Mouse (Mus musculus) stomach, postnatal 0 days (tissue): ENCODE measurements around the gene Synpo2l. TPM values are rescaled to one million over a fixed set of nuclear protein-coding genes. Genes with fewer than 3 reads are reported as not detected.

Experiments
- ATAC-seq: fragments of 200-750 bp; cut with Nextera tagmentation; 2 replicates; pipeline ENCODE4 v1.8.0; 2017; ENCODE audit not compliant: low FRiP score, low TSS enrichment
- DNase-seq: peaks from one replicate; pipeline ENCODE4 v3.0.0-alpha.2; 2016; ENCODE audit warnings: low spot score
- H3K27ac ChIP-seq: fragments of 300-500 bp; sonication (generic); replicated peaks from 2 replicates; pipeline ENCODE4 v1.5.1; 2014; ENCODE audit warnings: mild to moderate bottlenecking, control low read depth
- H3K27me3 ChIP-seq: fragments of 300-500 bp; sonication (generic); 2 replicates; pipeline ENCODE4 v1.6.1; 2014; ENCODE audit warnings: low read length; ENCODE audit not compliant: control insufficient read depth, insufficient read depth
- H3K36me3 ChIP-seq: fragments of 300-500 bp; sonication (generic); 2 replicates; pipeline ENCODE4 v1.6.1; 2014; ENCODE audit warnings: low read length, mixed read lengths; ENCODE audit not compliant: control insufficient read depth, insufficient read depth
- H3K4me1 ChIP-seq: fragments of 300-500 bp; sonication (generic); replicated peaks from 2 replicates; pipeline ENCODE4 v1.6.1; 2014; ENCODE audit warnings: antibody characterized with exemption; ENCODE audit not compliant: control insufficient read depth, insufficient read depth
- H3K4me2 ChIP-seq: fragments of 300-500 bp; sonication (generic); replicated peaks from 2 replicates; pipeline ENCODE4 v1.6.1; 2014; ENCODE audit warnings: low read depth, mild to moderate bottlenecking, control low read depth, moderate library complexity
- H3K4me3 ChIP-seq: fragments of 300-500 bp; sonication (generic); 2 replicates; pipeline ENCODE4 v1.5.1; 2014; ENCODE audit warnings: low read depth, low read length, control low read depth
- H3K9ac ChIP-seq: fragments of 300-500 bp; sonication (generic); 2 replicates; pipeline ENCODE4 v1.6.1; 2014; ENCODE audit warnings: mild to moderate bottlenecking, low read length, control low read depth, mixed read lengths
- H3K9me3 ChIP-seq: fragments of 300-500 bp; sonication (generic); 2 replicates; pipeline ENCODE4 v1.6.1; 2016; ENCODE audit warnings: low read length; ENCODE audit not compliant: control insufficient read depth
- CTCF ChIP-seq: IDR thresholded peaks from 2 replicates; pipeline ENCODE4 v1.5.1; 2016; ENCODE audit warnings: antibody characterized with exemption, low read depth, mild to moderate bottlenecking, moderate library complexity
- EP300 ChIP-seq: optimal IDR thresholded peaks from 2 replicates; pipeline ENCODE3; 2016; ENCODE audit warnings: antibody characterized with exemption
- WGBS: fragments of 180-500 bp; shearing (Covaris S2); extraction: QIAGEN DNeasy Blood & Tissue Kit; methylation state at CpG from one replicate; pipeline ENCODE4 v1.1.7; 2014; 5-methylcytosine and 5-hydroxymethylcytosine counted together
- polyA plus RNA-seq: library from polyadenylated mRNA; unstranded; fragments of >200 nt; fragmentation: Nextera tagmentation; extraction: Ambion mirVana; gene quantifications from 2 replicates; pipeline ENCODE4 v1.2.1, GENCODE M21; 2015

The Synpo2l gene
- polyA plus RNA-seq, 1 experiment from 2014 or later, result 0.30 TPM

DNA sequence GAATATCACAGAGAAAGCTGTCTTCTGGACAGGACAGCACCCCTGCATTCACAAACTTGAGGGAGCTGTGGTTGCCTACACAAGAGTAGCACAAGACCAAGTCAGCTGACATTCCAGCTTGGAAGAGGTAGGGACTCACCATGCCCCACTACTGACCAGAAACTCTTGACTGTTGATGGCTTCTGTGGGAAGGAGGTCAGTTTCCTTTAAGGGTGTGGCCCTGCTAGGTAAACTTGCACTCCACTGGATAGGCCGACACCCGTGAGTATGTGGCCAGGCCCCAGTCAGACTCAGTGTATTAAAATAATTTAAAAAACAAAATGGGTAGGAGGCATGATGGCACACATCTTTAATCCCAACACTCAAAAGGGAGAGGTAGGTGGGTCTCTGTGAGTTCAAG, 32.6 kb downstream of the Synpo2l start:
- peak; percentile 50 for DNase-seq
- H3K36me3 ChIP-seq, result no peaks in the 10 kb centered on the region
- TF ChIP-seq EP300 (no peak), CTCF (no peak)
- H3K9me3 ChIP-seq, result no peaks in the 10 kb centered on the region
- no peaks in the 10 kb centered on the region for H3K4me1 ChIP-seq
- H3K9ac ChIP-seq, result no peak overlapping the region
- H3K27me3 ChIP-seq, result no peaks in the 10 kb centered on the region
- ATAC-seq, result peak; percentile 84
- WGBS, result 55% methylated on average over 2 of the region's 2 CpGs
- H3K27ac ChIP-seq, result no peak overlapping the region
- no peak overlapping the region for H3K4me3 ChIP-seq
- no peak overlapping the region for H3K4me2 ChIP-seq

DNA sequence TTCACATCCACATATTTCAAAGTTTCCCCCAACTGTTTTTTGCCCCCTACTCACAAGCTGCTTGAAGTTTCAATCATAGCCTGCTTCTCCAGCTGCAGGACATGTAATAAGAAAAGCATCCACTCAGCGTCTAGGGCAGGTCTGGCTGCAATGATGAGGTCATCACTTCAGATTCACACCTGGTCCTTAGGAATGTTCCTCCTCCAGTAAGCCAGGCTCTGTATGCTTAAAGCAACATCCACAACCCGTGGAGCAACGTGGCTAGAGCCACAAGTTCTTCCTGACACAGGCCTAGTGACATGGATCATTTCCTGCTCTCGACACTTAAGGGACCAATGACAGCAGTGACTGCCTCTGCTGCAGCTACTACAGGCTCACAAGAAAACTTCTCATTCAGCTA, 36.9 kb downstream of the Synpo2l start:
- no peaks in the 10 kb centered on the region for H3K27me3 ChIP-seq
- WGBS, result 28% methylated on average over 4 of the region's 4 CpGs
- H3K9me3 ChIP-seq, result no peaks in the 10 kb centered on the region
- H3K4me3 ChIP-seq, result no peak overlapping the region
- H3K27ac ChIP-seq, result no peak overlapping the region
- H3K9ac ChIP-seq, result no peak overlapping the region
- ATAC-seq (peak; percentile 81), DNase-seq (no peak)
- H3K36me3 ChIP-seq, result no peaks in the 10 kb centered on the region
- TF ChIP-seq CTCF, result no peak
- no peak for TF ChIP-seq EP300
- H3K4me2 ChIP-seq, result no peak overlapping the region
- no peaks in the 10 kb centered on the region for H3K4me1 ChIP-seq

- TF ChIP-seq EP300 (no peak), CTCF (no peak)
- no peak for DNase-seq
- WGBS, result 75% methylated on average over 3 of the region's 3 CpGs
Observed at GRCm38 (mm10) chr14:20626971-20627370, 41.2 kb downstream of the Synpo2l start.

GRCm38 (mm10) chr14:20626447-20626846, 41.7 kb downstream of the Synpo2l start:
- no peak for ATAC-seq
- H3K9me3 ChIP-seq, result no peaks in the 10 kb centered on the region
- no peak for DNase-seq
- H3K4me3 ChIP-seq, result no peak overlapping the region
- H3K4me2 ChIP-seq, result no peak overlapping the region
- H3K27ac ChIP-seq, result no peak overlapping the region
- WGBS, result 83% methylated on average over 2 of the region's 2 CpGs
- no peaks in the 10 kb centered on the region for H3K4me1 ChIP-seq
- no peaks in the 10 kb centered on the region for H3K27me3 ChIP-seq
- TF ChIP-seq CTCF, result no peak
- TF ChIP-seq EP300, result no peak
- H3K36me3 ChIP-seq, result no peaks in the 10 kb centered on the region
- H3K9ac ChIP-seq, result no peak overlapping the region

More at GRCm38 (mm10) chr14:20626971-20627370, 41.2 kb downstream of the Synpo2l start:
- H3K4me1 ChIP-seq, result no peaks in the 10 kb centered on the region
- no peak overlapping the region for H3K27ac ChIP-seq
- no peak overlapping the region for H3K4me2 ChIP-seq
- H3K4me3 ChIP-seq, result no peak overlapping the region
- ATAC-seq, result no peak
- no peaks in the 10 kb centered on the region for H3K36me3 ChIP-seq
- no peaks in the 10 kb centered on the region for H3K27me3 ChIP-seq
- H3K9ac ChIP-seq, result no peak overlapping the region
- H3K9me3 ChIP-seq, result no peaks in the 10 kb centered on the region

DNA sequence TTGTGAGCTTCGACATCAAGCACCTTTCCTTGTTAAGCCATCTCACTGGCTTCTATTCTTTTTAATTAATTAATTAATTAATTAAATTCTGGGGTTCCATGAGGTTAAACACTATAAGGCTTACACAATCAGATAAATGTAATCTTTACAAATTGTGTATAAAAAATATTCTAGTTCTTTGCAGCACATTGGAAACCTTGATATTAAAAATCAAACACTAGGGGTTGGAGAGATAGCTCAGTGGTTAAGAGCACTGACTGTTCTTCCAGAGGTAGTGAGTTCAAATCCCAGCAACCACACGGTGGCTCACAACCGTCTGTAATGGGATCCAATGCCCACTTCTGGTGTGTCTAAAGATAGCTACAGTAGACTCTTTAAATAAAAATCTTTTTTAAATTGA, 45.2 kb downstream of the Synpo2l start:
- Histone ChIP-seq H3K9me3 (no peaks in the 10 kb centered on the region), H3K27me3 (no peaks in the 10 kb centered on the region), H3K4me3 (no peak overlapping the region), H3K4me2 (no peak overlapping the region), H3K36me3 (no peaks in the 10 kb centered on the region), H3K4me1 (no peaks in the 10 kb centered on the region), H3K9ac (no peak overlapping the region), H3K27ac (no peak overlapping the region)
- no peak for TF ChIP-seq CTCF
- TF ChIP-seq EP300, result no peak
- ATAC-seq (no peak), DNase-seq (no peak)
- WGBS, result 90% methylated on average over 3 of the region's 3 CpGs

DNA sequence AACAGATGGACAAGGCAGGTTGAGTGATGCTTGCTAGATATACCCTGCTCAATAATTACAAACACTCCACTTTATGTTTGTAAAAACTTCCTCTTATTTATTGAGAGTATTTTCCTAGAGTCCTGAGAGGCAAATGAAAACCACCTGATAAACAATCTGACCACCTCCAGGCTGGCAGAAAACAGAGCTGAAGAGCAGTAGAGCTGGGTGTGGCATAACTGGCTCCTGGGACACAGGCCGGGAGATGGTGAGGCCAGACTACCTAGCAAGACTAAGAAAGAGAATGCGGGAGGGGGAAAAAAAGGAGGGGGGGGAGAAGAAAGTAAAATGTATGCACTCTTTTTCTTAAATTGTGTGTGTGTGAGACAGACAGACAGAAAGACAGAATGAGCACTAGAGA, 45.7 kb downstream of the Synpo2l start:
- ATAC-seq (no peak), DNase-seq (no peak)
- Histone ChIP-seq H3K4me3 (no peak overlapping the region), H3K4me2 (no peak overlapping the region), H3K27me3 (no peaks in the 10 kb centered on the region), H3K9me3 (no peaks in the 10 kb centered on the region), H3K27ac (no peak overlapping the region), H3K9ac (no peak overlapping the region), H3K36me3 (no peaks in the 10 kb centered on the region), H3K4me1 (no peaks in the 10 kb centered on the region)
- TF ChIP-seq EP300, result no peak
- no peak for TF ChIP-seq CTCF
- 69% methylated on average over 2 of the region's 2 CpGs for WGBS
